Mouse (Mus musculus): Measurements from ENCODE around the gene Csdc2.

Csdc2 gene

GRCm38 (mm10) chr15:81925760-81926445 is 10.7 kb upstream of the Csdc2 start, which contains the start of gene Polr3h:
Gene Polr3h (minus strand): TSS chr15:81926240.
- DNase-seq = peak; percentile 99

GRCm38 (mm10) chr15:81926446-81926822 is 10.1 kb upstream of the Csdc2 start:
- no peak for DNase-seq

GRCm38 (mm10) chr15:81927741-81928140 is 8.8 kb upstream of the Csdc2 start:
- DNase-seq = no peak

DNA sequence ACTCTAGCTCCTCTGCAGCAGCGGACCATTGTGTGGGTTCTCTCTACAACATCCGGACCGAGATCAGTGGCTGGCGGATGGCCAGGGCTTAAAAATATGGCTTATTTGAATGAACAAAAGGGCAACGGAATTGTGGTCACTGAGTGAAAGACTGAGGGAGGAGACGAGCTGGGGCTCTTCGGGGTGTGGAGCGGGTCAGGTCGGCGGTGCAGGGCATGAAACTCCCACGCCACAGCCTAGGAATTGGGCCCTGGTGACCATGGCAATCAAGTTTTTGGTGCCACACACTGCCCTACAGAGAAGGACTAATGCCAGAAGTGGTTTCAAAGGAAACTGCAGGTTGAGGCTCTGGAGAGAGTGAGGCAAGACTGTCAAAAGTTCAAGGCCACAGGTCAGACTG is 8.3 kb upstream of the Csdc2 start:
- no peak for DNase-seq

DNA sequence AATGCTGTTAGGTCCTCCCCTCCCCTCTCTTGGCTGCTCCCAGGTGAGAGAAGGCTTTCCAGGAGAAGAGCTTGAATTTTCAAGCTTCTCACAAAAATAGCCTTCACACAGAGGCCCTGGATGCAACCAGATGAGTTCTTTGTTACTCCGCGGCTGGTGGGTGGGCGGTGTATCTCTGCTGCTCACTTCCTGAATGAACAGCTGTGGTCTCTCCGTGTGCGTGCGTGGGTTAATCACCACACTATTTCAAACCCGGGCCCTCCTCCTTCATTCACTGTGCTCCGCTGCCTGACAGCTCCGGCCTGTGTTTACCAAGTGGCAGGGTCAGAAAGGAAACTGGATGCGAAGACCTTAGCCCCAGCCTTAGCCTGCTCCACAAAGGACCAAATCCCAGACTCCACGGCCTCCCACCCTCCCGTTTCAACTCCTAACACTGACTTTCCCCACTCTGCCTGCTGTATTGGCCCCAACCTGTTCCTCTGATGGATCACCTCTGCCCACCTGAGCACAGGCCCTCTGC is 3.5 kb upstream of the Csdc2 start:
- DNase-seq = no peak

DNA sequence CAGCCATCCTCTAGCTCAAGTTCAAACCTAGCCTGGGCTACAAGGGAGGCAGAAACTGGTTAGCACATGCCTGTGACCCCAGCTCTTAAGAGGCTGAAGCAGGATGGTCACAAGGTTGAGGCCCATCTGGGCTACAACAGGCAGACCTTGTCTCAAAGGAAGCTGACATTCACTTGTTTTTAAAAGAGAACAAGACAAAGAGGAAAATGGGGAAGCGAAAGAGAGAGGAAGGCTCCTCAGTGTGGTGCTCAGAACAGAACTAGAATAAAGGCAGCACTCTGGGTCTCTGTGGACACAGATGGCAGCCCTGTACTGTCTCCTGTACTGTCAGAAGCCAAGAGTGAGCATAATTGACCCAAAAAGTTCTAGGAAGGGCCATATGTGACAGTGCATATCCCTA is 2.6 kb upstream of the Csdc2 start:
- DNase-seq = no peak

GRCm38 (mm10) chr15:81935869-81936637 is 506 bp upstream of the Csdc2 start:
- DNase-seq = no peak

- DNase-seq = no peak
Measured at GRCm38 (mm10) chr15:81937098-81937972, 776 bp downstream of the Csdc2 start.

DNA sequence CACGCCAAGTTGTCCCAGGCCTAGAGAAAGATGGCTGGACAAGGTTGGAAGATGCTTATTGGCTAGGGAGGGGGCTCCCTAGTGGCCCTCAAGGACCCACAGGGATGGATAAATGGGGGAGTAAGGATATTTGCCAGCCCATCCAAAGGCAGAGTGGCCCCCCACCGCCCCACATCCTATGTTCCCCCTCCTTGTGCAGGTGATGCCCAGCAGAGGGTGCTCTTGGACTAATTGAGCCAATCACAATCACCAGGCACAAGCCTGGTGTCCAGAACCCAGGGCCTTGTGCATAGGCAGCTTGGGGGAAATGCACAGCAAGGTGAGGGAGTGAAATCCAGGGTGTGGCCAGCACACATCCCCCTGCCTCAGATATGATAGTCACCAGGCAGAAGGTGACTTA is 1.7 kb downstream of the Csdc2 start:
- peak; percentile 58 for DNase-seq

GRCm38 (mm10) chr15:81939157-81939715 is 2.7 kb downstream of the Csdc2 start:
- no peak for DNase-seq

- DNase-seq = no peak
Measured at GRCm38 (mm10) chr15:81939774-81940173, 3.2 kb downstream of the Csdc2 start.

- no peak for DNase-seq
Measured at GRCm38 (mm10) chr15:81940219-81940618, 3.7 kb downstream of the Csdc2 start.

DNA sequence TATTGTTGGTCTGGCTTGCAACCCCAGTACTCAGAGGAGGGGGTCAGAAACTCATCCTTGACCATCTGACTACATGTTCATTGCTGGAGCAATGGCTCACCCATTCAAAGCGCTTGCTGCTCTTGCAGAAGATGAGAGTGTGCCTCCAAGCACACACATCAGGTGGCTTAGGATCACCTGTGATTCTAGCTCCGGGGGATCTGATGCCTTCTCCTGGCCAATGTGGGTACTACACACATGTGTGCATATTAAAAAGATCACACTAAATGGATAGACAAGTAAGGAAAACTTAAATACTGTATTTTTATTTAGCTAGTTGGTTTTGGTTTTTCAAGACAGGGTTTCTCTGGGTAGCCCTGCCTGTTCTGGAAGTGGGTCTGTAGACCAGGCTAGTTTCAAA is 4.5 kb downstream of the Csdc2 start:
- no peak for DNase-seq

- no peak for DNase-seq
Measured at GRCm38 (mm10) chr15:81943176-81943749, 6.7 kb downstream of the Csdc2 start.

GRCm38 (mm10) chr15:81949076-81949475 is 12.5 kb downstream of the Csdc2 start:
- no peak for DNase-seq

DNA sequence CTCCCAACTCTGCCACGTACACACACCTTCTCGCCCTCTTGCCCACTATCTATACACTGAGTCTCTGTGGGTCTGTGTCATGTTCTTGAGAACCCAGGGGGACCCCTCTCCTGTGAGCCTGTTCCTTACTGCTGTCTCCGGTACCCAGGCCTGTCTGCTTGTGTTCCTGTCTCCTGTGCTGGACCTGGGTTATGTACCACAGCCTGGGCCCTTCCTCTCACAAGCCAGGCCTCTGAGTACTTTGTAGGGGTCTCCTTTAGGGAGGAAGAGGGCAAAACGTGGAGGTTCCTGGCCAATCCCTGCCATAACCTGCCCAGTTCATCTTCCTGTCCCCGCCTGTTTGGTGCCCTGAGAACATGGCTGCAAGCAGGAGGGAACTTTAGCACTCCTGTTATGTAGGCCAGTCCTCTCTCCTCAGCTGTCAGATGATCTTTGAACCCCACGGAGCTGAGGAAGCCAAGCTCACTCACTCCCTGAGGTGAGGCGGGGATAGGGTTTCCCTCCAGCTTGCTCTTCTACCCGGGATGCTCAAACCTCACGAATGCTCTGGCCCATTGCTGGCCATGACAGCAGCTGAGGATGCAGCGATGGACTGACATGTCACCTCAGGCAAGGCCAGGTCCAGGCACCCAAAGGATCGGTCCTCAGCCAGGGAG is 13.0 kb downstream of the Csdc2 start:
- DNase-seq = no peak

DNA sequence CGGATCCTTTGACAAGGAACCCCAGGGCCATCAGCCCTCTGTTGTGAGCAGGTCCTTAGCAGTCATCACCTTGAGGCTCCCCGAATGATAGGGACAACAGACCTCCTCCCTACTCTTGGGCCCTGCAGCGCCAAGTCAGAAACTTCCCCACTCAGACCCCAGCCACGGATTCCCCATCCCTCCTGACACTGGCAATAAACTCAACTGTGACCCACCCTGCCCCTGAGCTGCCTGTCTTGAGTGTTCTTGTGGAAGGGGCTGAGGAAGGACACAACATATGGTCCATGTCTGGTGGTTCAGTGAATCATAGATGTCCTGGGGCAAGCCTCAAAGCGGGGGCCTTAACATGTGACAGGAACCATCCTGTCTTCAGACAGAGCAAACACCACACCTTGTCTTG is 14.2 kb downstream of the Csdc2 start:
- no peak for DNase-seq

DNA sequence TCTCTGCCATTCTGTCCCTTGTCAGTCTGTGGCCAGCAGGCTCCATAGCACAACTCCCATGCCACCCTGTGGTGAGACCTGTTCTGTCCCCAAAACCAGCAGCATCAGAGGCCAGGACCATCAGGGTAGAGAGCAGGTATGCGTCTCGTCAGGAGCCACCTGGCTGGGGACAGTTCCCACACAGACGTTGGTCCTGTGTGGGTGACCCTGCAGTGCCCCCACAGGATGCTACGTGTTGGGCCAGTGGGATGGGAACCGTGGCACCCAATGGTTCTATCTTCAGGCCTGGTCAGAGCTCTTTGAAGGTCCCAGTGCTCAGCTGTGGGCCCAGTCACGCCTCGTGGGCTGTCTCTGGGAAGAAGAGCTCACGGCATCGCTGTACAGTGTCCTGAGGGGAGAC is 14.6 kb downstream of the Csdc2 start:
- no peak for DNase-seq

- DNase-seq = peak; percentile 2
Measured at GRCm38 (mm10) chr15:81952310-81952709, 15.8 kb downstream of the Csdc2 start.

GRCm38 (mm10) chr15:81954151-81954583 is 17.6 kb downstream of the Csdc2 start:
- DNase-seq = peak; percentile 1

DNA sequence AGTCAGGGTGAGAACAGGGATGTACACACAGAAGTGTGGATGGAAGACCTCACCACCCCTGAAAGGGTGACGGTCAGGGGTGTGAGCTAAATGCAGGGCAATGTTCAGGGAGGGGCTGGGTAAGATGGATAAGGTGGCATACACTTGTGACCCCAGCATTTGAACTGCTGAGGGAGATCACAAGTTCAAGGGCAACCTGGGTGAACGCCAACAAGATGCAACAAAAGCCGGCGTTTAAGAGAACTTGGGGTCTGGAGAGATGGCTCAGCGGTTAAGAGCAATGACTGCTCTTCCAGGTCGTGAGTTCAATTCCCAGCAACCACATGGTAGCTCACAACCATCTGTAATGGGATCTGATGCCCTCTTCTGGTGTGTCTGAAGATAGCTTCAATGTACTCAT is 18.2 kb downstream of the Csdc2 start:
- no peak for DNase-seq

DNA sequence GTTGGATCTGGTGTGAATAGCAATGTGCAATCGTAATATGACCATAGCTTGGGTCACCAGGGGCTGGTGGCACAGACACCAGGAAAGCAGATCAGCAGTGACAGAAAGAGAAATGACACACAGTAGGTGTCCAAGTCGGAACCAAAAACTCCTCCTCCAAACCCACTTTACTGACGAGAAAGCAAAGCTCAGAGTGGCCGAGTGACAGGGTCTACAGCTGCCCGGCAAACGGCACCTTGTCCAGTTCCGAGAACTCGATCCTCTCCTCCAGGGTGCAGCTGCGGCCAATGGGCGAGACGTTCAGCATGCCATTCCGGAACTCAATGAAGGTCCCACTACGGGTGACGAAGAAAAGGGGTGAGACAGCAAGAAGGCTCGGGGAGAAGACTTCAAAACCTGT is 18.9 kb downstream of the Csdc2 start:
- no peak for DNase-seq

All from liver (tissue).